Mouse (Mus musculus): ENCODE measurements around the gene Smim17.
"Not testable (repeated sequence)": the region's sequence is repeated elsewhere in the genome, so short reads cannot be mapped to it uniquely, and the experiment has no call there.

Smim17 gene

DNA sequence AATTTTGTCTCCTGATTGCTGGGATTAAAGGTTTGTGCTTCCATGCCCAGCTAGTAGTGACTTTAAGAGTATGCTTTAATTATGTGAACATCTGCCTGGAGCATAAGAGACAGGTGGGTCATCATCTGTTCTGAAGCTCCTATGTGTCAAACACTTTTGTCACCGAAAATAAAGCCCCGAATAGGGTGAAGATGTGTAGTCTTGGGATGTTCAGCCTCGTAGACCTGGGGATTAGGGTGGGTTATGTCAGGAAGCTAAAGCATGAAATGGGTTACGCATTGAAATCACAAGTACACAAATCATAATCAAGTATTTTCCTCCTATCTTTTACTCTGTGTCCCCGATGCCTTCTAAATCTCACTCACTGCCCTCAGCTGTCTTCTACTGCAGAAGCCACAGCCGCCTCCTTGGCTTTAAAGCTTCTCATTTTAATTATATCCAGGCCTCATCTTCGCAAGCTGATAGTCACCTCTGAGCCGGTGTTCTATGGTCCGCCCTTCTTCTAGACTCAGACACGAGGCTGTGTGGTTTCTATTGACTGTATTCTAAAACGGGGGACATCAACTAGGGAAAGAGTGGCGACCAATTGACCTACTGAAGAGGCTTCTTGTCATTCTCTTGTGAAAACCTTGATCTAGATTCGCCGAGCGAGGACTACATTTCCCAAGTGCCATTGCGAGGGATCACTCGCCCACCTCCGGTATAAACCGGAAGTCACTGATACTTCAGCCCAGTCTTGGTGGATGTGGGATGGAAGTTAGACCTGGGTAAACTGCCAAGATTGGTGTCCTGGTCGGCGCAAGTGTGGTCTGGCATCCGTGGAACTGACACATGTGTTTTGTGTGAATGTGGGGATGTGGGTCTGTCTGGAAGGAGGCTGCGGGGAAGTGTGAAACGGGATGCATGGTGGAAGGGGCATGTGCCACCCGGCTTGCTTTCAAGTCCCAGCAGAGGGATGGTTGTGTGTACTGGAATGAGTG is at the start of gene Smim17:
TSS of gene Smim17 (plus strand) at position 720 of the 980 bp plus-strand sequence.
- peak; percentile 55 to 79 for DNase-seq (ENCODE audit: low spot score in 2 of 2)

DNA sequence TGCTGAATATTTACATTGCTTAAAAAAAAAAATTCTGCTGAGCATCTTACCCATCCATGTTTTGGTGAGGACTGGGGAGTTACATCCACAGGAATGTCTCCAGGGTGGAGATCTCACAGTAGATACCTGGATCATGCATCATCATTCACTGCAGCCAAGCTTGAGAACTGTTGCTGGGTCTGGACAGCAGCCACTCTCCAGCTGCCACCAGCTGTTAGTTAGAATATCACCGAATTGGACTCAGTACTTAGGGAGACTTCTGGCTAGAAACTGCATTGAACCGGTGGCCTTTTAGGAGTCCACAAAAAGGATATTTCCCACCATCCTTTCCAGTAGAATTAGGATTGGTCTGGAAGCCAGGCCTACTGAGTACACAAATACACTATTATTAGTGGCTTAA is 40.4 kb upstream of the Smim17 start:
- no peak for DNase-seq (ENCODE audit: low spot score in 2 of 2)

DNA sequence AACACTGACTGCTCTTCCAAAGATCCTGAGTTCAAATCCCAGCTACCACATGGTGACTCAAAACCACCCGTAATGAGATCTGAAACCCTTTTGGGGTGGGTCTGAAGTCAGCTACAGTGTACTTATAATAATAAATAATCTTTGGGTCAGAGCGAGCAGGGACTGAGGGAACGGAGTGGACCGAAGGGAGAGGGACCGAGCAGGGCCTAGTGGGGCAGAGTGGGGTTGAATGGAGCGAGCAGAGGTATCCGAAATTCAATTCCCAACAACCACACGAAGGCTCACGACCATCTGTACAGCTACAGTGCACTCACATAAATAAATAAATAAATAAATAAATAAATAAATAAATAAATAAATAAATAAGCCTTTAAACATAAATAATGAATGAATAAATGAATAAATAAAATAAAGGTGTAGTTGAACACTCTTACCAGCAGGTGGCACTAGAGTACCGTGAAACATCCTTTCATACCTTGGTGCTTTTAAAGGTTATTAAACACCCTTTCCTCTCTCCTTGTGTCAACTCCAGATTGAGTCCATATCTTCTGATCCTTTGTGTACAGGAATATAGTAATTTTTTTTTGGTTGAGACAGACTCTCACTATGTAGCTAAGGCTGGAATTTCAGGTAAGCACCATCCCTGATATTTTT is 39.5 kb upstream of the Smim17 start:
- no peak for DNase-seq (ENCODE audit: low spot score in 2 of 2)

DNA sequence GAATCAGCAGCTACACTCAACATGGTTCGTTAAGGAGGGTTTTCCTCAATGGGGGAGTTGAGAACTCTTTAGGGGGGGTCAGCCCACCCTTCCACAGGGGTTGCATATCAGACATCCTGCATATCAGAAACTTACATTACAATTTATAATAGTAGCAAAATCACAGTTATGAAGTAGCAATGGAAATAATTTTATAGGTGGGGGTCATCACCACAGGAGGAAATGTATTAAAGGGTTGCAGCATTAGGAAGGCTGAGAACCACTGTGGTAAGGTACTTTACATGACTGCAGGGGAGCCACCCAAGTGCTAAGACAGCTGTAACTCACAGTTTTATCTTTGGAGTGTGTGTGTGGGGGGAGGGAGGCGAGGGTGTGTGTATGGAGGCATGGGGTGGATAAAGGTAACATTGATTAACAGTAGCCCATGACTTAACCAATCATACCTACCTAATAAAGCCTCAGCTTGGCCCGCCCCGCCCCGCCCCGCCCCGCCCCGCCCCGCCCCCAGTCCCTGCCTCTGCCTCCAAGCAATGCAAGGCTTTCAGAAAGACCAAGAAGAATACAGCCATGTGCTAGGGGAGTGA is 37.9 kb upstream of the Smim17 start:
- DNase-seq (ENCODE audit: low spot score in 2 of 2), result no peak

DNA sequence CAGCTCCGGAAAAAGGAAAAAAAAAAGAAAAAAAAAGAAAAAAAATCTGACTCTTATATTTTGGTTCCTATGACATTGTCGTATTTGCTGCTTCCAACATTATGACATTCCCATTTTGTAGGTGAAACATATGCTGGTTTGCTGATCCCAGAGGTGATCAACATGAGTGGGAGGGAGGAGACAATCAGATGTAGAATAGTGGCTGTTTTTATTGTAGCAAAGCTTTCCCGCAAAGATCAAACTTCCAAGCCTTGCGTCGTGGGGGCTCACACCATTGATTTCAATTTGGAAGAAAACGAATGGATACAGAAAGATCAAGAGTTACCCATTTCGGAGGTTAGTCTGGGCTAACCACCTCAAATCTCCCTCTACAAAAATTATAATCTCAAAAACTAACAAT is 36.8 kb upstream of the Smim17 start:
- DNase-seq (ENCODE audit: low spot score in 2 of 2), result no peak

DNA sequence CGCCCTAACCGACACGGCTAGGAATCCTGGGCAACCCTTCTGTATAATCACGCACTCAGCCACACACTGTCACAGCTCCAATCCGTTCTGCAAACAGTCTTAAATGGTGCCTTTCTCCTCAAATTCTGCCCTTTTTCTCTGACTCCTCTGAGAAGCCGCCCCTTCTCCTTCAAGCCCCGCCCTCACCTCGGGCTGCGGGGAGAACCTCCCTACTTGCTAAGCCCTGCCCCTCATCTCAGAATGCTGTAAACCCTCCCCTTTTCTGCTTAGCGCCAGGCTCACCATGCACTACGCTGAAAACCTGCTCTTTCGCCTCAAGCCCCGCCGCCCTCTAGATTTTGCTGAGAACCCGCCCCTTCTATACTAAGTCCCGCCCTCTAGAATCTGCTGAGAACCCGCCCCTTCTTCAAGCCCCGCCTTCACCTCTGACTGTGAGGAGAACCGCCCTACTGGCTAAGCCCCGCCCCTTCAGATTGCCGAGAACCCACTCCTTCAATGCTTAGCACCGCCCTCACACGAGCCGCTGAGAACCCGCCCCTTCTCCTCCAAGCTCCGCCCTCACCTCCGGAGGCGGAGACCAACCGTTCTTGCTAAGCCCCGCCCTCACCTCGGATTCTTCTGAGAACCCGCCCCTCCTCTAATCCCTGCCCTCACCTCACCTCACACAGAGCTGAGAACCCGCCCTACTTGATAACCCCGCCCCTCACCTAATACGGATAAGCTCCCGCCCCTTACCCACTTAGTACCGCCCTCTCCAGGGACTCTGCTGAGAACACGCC is 36.1 kb upstream of the Smim17 start:
- DNase-seq (ENCODE audit: low spot score in 2 of 2), result peak; percentile 98 to 99

DNA sequence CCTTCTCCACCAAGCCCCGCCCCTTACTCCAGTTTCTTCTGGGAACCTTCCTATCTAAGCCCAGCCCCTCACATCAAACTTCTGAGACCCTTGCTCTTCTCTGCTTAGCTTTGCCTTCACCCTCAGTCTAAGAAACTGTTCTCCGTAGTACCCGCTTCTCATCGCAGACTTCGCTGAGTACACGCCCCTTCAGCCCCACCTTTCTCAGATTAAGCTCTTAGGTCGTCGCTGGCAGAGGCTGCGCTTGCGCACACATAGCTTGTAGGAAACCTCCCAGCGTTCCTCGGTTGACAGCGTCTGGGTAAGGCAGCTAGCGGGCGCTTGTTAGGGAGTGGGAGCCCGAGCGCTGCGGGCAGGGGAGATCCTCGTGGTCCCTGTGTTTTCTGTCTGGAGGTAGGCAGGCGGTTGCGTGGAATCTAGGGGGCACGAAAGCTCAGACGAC is 35.4 kb upstream of the Smim17 start, which contains the start of gene Zfp78:
TSS of gene Zfp78 (plus strand) at position 234 of the 442 bp plus-strand sequence.
- DNase-seq (ENCODE audit: low spot score in 2 of 2), result peak; percentile 83 to 84

DNA sequence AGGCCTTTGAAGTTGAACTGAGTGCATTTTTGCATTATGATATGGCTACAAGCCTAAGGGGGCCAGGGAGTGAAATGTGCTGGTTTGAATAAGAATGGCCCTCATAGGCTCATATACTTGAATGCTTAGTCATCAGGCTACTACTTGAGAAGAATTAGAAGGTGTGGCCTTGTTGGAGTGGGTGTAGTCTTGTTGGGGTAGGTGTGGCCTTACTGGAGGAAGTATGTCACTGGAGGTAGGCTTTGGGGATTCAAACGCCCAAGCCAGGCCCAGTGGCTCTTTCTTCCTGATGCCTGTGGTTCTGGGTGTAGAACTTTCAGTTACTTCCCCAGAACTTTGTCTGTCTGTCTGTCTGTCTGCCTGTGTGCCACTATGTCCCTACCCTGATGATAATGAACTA is 33.8 kb upstream of the Smim17 start:
- no peak for DNase-seq (ENCODE audit: low spot score in 2 of 2)

DNA sequence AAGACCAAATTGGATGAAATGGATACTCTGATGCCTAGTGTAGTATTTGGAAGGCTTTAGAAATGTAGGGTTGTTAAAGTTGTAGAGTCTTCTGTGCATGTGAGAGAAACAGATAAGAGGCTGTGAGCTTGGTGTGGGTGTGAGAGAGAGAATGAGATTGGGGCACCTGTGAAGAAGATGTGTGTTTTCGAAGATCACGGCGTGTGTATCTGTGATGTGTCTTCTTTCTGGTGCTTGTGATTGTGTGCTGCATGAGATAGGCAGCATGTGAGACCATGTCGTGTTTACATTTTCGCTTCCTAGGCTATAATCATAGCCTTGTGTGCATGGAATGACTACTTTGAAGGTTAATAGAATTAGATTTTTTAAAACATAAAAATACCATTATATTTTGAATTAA is 31.3 kb upstream of the Smim17 start:
- no peak for DNase-seq (ENCODE audit: low spot score in 2 of 2)

DNA sequence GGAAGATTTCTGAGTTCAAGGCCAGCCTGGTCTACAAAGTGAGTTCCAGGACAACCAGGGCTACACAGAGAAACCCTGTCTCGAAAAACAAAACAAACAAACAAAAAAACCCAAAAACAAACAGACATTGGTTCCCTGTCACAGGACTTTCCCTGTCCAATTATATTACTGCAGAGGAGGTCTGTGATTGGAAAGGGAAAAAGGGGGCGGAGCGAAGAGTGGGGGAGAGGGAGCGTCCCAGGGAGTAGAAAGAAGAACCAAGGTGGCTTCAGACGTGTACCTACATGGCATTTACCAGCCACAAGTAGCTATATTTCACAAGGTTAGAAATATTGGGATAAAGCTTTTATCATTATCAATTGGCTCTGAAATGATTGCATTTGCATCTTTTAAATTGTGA is 30.4 kb upstream of the Smim17 start:
- DNase-seq (ENCODE audit: low spot score in 2 of 2), result not testable (repeated sequence)

DNA sequence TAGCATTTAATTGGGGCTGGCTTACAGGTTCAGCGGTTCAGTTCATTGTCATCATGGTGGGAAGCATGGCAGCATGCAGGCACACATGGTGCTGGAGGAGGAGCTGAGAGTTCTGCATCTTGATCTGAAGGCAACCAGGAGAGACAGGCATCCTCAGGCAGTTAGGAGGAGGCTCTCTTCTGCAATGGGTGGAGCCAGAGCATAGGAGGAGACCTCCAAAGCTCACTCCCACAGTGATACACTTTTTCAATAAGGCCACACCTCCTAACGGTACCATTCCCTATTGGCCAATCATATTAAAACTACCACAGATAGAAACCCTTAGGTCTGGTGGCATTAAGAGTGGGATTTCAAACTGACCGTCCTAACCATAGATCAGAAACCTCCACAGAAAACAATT is 29.1 kb upstream of the Smim17 start:
- DNase-seq (ENCODE audit: low spot score in 2 of 2), result no peak

DNA sequence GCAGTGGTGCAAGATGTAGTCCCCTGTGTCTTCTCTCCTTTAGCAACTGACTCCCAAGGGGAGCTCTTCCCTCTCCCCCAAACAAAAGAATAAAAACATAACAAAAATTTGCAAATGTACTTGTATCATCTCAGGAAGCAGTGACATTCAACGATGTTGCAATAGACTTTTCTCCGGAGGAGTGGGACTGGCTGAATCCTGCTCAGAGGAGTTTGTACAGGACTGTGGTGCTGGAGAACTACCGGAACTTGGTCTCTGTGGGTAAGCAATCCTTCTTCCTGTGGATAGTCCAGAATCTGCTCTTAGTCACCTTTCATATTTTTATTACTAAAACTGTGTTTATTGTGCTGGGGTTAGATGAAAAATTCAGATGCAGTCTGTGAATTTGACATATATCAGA is 25.5 kb upstream of the Smim17 start:
- DNase-seq (ENCODE audit: low spot score in 2 of 2), result no peak

DNA sequence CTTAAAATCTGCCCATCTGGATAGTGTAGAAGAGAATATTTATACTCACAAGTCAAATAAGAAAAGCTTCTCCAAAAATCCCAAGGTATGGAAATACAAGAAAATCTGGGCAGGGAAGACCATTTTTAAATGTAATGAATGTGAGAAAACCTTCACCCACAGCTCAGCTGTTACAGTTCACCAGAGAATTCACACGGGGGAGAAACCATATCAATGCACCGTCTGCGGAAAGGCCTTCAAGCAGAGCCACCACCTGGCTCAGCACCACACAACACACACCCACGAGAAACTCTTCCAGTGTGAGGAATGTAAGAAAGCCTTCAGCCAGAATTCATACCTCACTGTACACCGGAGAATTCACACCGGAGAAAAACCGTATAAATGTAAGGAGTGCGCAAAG is 20.1 kb upstream of the Smim17 start:
- DNase-seq (ENCODE audit: low spot score in 2 of 2), result peak; percentile 72 to 78

DNA sequence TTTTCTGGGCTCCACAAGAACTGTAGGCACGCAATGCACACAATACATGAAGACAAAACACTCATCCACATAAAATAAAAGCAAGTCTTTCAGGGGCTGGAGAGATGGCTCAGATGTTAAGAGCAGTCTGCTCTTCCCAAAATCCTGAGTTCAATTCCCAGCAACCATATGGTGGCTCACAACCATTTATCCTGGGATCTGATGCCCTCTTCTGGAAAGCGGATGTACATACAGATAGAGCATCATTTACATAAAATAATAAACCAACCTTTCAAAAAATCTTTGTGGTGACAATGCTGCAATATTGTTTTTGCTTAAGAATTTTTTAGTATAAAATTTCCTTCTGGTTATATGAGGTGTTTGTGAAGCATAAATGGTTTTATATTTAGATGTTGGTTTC is 17.1 kb upstream of the Smim17 start:
- DNase-seq (ENCODE audit: low spot score in 2 of 2), result no peak

DNA sequence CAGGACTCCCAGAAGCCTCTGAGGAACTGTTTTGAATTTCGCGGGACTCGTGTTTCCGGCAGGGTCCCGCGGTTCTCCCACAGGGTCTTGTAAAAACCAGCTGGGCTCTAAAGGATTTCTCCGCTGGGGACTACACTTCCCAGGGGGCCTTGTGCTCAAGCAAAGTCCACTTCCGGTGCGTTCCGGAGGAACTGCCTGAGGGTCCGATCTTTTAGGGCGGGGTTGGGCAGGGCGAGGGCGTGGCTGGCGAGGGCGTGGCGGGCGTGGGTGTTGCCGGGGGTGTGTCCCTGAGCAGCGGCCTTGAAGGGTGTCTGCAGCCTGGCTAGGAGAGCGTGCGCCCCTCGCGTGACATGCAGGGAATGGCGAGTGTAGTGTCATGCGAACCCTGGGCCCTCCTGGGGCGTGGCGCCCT is 15.5 kb upstream of the Smim17 start, which contains the start of gene Zfp28:
TSS of gene Zfp28 (plus strand) at position 252 of the 412 bp plus-strand sequence.
- DNase-seq (ENCODE audit: low spot score in 2 of 2), result peak; percentile 85 to 90

DNA sequence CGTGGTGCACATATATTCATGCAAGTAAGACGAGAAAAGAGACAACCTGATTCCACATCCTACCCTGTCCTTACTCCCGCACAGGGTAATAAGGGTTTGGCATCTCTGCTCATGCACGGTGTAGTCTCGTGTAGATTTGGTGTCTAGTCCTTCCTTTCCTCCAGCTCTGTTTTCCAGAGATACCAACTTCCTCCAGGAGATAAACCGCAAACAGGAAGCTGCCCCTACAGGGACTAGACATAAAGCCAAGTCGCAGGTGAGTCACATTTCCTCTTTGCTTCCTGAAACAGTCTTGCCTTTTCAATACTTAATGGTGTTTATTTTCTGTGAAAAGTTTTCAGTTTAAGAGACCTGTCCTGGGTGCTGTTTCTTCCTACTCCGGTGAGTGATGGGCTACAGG is 14.5 kb upstream of the Smim17 start:
- DNase-seq (ENCODE audit: low spot score in 2 of 2), result no peak

DNA sequence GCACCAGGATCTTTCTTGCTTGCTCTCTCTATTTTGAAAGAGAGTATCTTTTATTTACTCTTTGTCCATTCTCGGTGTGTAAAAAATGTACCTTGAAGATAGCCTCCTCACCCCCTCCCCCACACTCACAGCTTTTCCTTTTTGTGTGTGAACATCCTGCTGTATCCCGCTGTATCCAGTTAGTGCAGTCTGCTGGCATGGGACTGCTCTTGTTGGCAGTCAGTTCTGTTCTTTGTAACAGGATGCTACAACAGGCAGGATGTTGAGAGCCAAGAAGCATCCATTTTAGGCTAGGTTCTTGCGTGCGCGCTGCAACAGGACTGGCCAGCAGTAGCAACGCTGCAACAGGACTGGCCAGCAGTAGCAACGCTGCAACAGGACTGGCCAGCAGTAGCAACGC is 11.5 kb upstream of the Smim17 start:
- peak in 1 of 2 experiments; percentile 20 for DNase-seq (ENCODE audit: low spot score in 2 of 2)

DNA sequence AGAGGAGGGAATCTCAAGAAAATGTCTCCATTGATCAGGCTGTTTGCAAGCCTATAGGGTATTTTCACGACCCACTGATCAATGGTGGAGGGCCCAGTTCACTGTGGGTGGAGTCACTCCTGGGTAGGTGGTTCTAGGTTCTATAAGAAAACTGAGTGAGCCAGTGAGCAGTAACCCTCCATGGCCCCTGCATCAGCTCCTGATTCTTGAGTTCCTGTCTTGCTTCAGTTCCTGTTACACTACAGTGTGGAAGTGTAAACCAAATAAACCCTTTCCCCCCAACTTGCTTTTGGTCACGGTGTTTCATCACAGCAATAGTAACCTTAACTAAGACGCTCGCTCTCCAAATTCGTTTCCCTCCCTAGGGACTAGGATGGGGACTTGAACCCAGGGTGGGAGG is 9.5 kb upstream of the Smim17 start:
- DNase-seq (ENCODE audit: low spot score in 2 of 2), result no peak

DNA sequence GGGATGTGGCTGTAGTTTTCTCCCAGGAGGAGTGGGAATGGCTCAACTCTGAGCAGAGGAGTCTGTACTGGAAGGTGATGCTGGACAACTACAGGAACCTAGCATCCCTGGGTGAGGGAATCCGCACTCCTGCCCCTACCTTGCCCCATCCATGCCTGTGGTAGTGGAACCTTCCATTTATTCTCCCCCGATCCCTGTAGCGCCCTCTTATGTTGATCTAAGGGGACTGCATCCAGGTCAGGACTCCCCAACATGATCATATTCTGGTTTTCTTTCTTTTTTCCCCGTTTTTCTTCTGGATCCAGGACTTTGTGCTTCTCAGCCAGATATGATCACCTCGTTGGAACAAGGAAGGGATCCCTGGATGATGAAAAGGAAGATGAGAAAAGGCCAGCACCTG is 9.1 kb upstream of the Smim17 start:
- no peak for DNase-seq (ENCODE audit: low spot score in 2 of 2)

DNA sequence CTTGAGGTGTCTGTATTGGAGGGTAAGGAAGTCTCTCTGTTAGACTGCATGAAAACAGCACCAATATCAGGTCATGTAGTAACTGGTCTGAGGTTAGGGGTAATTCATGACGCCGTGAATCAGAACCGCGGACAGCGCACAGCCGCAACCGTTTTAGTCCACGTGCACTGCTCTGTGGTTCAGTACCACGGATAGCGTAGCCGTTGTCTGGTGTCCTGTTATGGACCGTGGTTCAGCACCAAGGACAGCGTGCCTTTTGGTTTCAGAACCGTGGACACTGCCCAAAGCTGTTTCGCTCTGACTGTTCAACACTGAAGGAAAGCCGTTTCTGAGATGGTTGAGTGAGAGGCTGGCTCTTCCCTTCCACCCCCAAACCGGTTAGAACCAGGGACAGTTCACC is 11.5 kb downstream of the Smim17 start, which contains the start of gene Gm20715:
TSS of gene Gm20715 (plus strand) at position 235 of the 400 bp plus-strand sequence.
- peak; percentile 49 to 61 for DNase-seq (ENCODE audit: low spot score in 2 of 2)

All from right cerebral cortex, postnatal 36 days (tissue).